Comparison of ENCODE assay signal across 32 mouse cellular contexts in genomic region chr6:93433446-93433845, GRCm38 (mm10).
"Had no signal": no experiment of that assay in that cellular context is flagged by ENCODE, and none has a peak within 500 bp of the region (broad histone marks: within the 10 kb centered on the region; RNA-seq: fewer than 3 reads in every experiment).

No protein-coding gene starts in this region.

- H3K27ac ChIP-seq: heart, embryonic 15.5 days; hindbrain, embryonic 10.5 days; hindbrain, embryonic 12.5 days; hindbrain, embryonic 13.5 days; hindbrain, embryonic 14.5 days; hindbrain, embryonic 15.5 days; hindbrain, postnatal 0 days; intestine, embryonic 15.5 days; kidney, embryonic 15.5 days; kidney, postnatal 0 days; layer of hippocampus, adult 2 months; left cerebral cortex, adult 2 months had no signal

- H3K36me3 ChIP-seq: heart, embryonic 15.5 days; hindbrain, embryonic 10.5 days; hindbrain, embryonic 12.5 days; hindbrain, embryonic 13.5 days; hindbrain, embryonic 15.5 days; intestine, embryonic 15.5 days; kidney, embryonic 15.5 days had no signal

- DNase-seq: heart, postnatal 10 days; heart, postnatal 14 days; heart, postnatal 36 days; heart, postnatal 4 days; kidney, adult 11 months; kidney, adult 18-20 months; kidney, adult 2 months; kidney, adult 8-10 months; kidney, adult 9 months; kidney, postnatal 10 days; kidney, postnatal 14 days; kidney, postnatal 25 days; kidney, postnatal 36 days; kidney, postnatal 4 days; layer of hippocampus, adult 9-11 months; layer of hippocampus, postnatal 36 days had no signal

- H3K27me3 ChIP-seq: heart, embryonic 15.5 days; hindbrain, embryonic 12.5 days; hindbrain, embryonic 13.5 days; hindbrain, embryonic 15.5 days; intestine, embryonic 15.5 days; kidney, embryonic 15.5 days had no signal

- H3K4me3 ChIP-seq: heart, embryonic 15.5 days; hindbrain, embryonic 10.5 days; hindbrain, embryonic 12.5 days; hindbrain, embryonic 13.5 days; hindbrain, embryonic 15.5 days; intestine, embryonic 15.5 days; kidney, embryonic 15.5 days; layer of hippocampus, adult 2 months; left cerebral cortex, adult 2 months had no signal

- H3K9ac ChIP-seq: heart, embryonic 15.5 days; hindbrain, embryonic 12.5 days; hindbrain, embryonic 13.5 days; hindbrain, embryonic 14.5 days; hindbrain, embryonic 15.5 days; intestine, embryonic 15.5 days; kidney, embryonic 15.5 days had no signal

- H3K9me3 ChIP-seq: heart, embryonic 15.5 days; hindbrain, embryonic 10.5 days; hindbrain, embryonic 12.5 days; hindbrain, embryonic 13.5 days; hindbrain, embryonic 15.5 days; intestine, embryonic 15.5 days; kidney, embryonic 15.5 days had no signal

- H3K4me2 ChIP-seq: heart, embryonic 15.5 days; hindbrain, embryonic 12.5 days; hindbrain, embryonic 13.5 days; hindbrain, embryonic 14.5 days; hindbrain, embryonic 15.5 days; intestine, embryonic 15.5 days; kidney, embryonic 15.5 days had no signal

- H3K4me1 ChIP-seq: heart, embryonic 15.5 days; hindbrain, embryonic 10.5 days; hindbrain, embryonic 12.5 days; hindbrain, embryonic 13.5 days; intestine, embryonic 15.5 days; kidney, embryonic 15.5 days had no signal

- ATAC-seq: hindbrain, embryonic 16.5 days; hindbrain, postnatal 0 days; inflammation-experienced regulatory T-cells, adult 6 months; intestine, embryonic 15.5 days; intestine, embryonic 16.5 days; intestine, postnatal 0 days had no signal
